Mouse (Mus musculus): ENCODE measurements around the gene Id1.

DNA sequence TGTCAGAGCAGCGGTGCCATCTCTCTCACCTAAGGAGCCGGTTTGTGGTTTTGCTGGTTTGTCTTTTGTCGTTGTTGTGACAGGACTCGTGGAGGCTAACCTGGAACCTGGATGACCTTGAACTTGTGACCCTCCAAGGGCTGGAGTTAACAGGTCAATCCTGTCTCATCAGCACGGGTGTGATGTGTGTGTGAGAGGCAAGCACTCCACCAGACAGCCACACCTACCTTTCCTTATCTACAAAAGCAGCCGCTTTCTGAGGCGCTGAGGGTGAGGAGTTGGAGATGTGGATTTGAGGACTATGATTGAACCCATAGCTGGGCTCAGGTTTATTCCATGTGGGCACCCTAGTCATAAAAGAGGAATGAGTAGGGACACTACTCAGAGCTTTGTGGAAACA is 33.6 kb downstream of the Id1 start:
- TF ChIP-seq POLR2A (IDR thresholded peaks at IDR 0.05; ENCODE audit: low read depth, low read length): no peak
- no peak for TF ChIP-seq CTCF (IDR thresholded peaks at IDR 0.05; ENCODE audit: borderline replicate concordance, insufficient read depth, low read length)

Measured in embryonic fibroblast, embryonic 13.5 days (primary cell).